Mouse (Mus musculus) yolk sac, embryonic 10.5 days (tissue): ENCODE results near the gene Egflam.

Experiments used
- DNase-seq: peaks from one replicate; pipeline ENCODE4 v3.0.0-alpha.2; 2017; ENCODE audit warnings: low spot score

The Egflam gene

GRCm38 (mm10) chr15:7292854-7293253, 105.3 kb downstream of the Egflam start:
- DNase-seq = no peak

GRCm38 (mm10) chr15:7290003-7290402, 108.2 kb downstream of the Egflam start:
- no peak for DNase-seq

- DNase-seq = no peak
Measured at GRCm38 (mm10) chr15:7289516-7289915, 108.7 kb downstream of the Egflam start.

GRCm38 (mm10) chr15:7288841-7289424, 109.3 kb downstream of the Egflam start:
- DNase-seq = no peak

- no peak for DNase-seq
Measured at GRCm38 (mm10) chr15:7287911-7288310, 110.3 kb downstream of the Egflam start.

GRCm38 (mm10) chr15:7281579-7281978, 116.6 kb downstream of the Egflam start:
- DNase-seq = no peak

- peak; percentile 57 for DNase-seq
Measured at GRCm38 (mm10) chr15:7263822-7264221, 134.4 kb downstream of the Egflam start.

GRCm38 (mm10) chr15:7263339-7263738, 134.9 kb downstream of the Egflam start:
- DNase-seq = no peak

- no peak for DNase-seq
Measured at GRCm38 (mm10) chr15:7261371-7261770, 136.8 kb downstream of the Egflam start.

- no peak for DNase-seq
Measured at GRCm38 (mm10) chr15:7256577-7256976, 141.6 kb downstream of the Egflam start.

GRCm38 (mm10) chr15:7253326-7253725, 144.9 kb downstream of the Egflam start:
- no peak for DNase-seq

GRCm38 (mm10) chr15:7252106-7252636, 146.0 kb downstream of the Egflam start:
- DNase-seq = peak; percentile 44

GRCm38 (mm10) chr15:7251042-7251441, 147.2 kb downstream of the Egflam start:
- no peak for DNase-seq

- DNase-seq = no peak
Measured at GRCm38 (mm10) chr15:7249216-7249615, 149.0 kb downstream of the Egflam start.

GRCm38 (mm10) chr15:7247321-7247720, 150.9 kb downstream of the Egflam start:
- no peak for DNase-seq

GRCm38 (mm10) chr15:7242161-7242850, 155.9 kb downstream of the Egflam start:
- no peak for DNase-seq

GRCm38 (mm10) chr15:7240950-7241349, 157.2 kb downstream of the Egflam start:
- no peak for DNase-seq

- DNase-seq = no peak
Measured at GRCm38 (mm10) chr15:7239904-7240303, 158.3 kb downstream of the Egflam start.

- no peak for DNase-seq
Measured at GRCm38 (mm10) chr15:7233393-7234090, 164.7 kb downstream of the Egflam start.

- peak; percentile 80 for DNase-seq
Measured at GRCm38 (mm10) chr15:7226225-7226624, 172.0 kb downstream of the Egflam start.

- DNase-seq = no peak
Measured at GRCm38 (mm10) chr15:7224151-7224775, 173.9 kb downstream of the Egflam start.

GRCm38 (mm10) chr15:7222809-7223208, 175.4 kb downstream of the Egflam start:
- DNase-seq = no peak

- no peak for DNase-seq
Measured at GRCm38 (mm10) chr15:7217273-7217598, 181.0 kb downstream of the Egflam start.
